Mouse (Mus musculus) kidney, postnatal 4 days (tissue): Measurements from ENCODE around the gene Elmo1.

Experiments used
- DNase-seq, 2 experiments: peaks; one replicate each; pipeline ENCODE4 v3.0.0; 2021; ENCODE audit warnings: mixed read lengths in 2 of 2

The Elmo1 gene

GRCm38 (mm10) chr13:20125845-20126244 is 35.4 kb downstream of the Elmo1 start:
- DNase-seq: no peak

GRCm38 (mm10) chr13:20127553-20127952 is 37.2 kb downstream of the Elmo1 start:
- DNase-seq: no peak

DNA sequence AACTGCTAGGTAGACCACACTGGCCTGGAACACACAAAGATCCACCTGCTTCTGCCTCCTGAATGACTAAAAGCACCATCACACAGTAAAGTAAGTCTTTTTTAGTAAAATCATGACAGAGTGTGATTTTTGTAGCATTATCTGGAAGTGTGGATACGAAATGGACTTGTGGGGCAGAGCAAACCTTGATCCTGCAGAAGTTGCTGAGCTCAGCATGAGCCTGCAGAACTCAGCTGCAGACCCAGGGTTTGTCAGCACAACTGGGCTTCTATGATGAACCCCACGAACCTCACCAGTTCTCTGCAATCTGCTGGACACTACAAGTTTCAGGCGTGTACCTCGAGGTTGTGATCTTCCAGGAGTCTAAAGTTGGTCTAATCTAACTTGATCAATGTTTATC is 37.7 kb downstream of the Elmo1 start:
- no peak for DNase-seq

DNA sequence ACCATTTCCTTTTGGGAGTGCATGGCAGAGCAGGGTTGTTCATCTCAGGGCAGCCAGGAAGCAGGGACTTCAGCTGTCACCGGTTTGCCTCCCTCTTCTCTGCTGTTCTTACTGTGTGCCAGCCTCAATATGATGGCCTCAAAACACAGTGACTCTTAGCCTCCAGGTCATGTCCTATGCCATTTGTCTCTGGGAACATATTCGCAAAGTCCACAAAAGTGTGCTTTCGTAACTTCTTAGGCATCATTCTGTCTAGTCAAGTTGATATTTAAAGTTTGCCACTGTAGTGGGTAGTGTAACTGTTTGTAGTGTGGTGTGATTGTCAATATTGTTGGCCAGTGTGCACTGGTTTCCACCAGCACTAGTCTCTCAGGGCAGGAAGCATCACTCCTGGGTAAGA is 40.3 kb downstream of the Elmo1 start:
- no peak for DNase-seq

GRCm38 (mm10) chr13:20131322-20131997 is 41.1 kb downstream of the Elmo1 start:
- no peak for DNase-seq

- DNase-seq: no peak
Observed at GRCm38 (mm10) chr13:20131998-20132371, 41.6 kb downstream of the Elmo1 start.

DNA sequence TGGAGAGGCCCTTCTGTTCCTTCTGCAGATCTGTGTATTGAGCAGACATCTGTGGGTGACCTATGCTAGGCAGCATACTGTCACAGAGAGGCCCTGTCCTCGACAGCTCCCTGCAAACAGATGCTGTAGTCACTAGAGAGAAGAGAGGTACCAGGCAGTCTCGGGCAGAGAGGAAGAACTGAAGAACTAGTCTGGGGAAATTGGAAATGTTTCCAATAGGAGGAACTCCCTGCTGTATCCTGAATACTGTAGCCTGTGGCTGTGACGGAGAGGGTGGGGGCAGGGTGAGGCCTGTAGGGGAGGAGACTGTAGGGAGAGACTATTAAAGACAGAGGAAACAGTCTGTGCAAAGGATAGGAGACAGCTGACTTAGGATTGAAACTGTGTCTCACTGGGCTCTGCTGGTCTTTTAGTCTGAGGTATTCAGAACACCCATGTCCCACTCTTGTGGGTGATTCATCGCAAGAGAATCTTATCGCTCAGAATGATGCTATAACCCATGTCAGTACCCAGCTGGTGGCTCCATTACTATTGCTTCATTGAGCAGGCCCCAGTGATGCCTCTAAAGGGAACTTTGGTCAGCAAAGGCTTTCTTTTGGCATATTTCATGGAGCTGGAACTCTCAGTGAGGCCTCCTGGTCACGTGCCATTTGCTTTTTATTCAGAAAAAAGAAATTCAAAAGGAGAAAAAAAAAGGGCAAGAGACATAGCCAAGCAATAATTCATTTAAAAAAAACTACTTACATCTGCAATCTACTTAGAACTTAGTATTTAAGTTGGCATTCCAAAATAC is 43.4 kb downstream of the Elmo1 start:
- DNase-seq: peak; percentile 61 to 64

GRCm38 (mm10) chr13:20134395-20135225 is 44.2 kb downstream of the Elmo1 start:
- DNase-seq: peak; percentile 14 to 27

DNA sequence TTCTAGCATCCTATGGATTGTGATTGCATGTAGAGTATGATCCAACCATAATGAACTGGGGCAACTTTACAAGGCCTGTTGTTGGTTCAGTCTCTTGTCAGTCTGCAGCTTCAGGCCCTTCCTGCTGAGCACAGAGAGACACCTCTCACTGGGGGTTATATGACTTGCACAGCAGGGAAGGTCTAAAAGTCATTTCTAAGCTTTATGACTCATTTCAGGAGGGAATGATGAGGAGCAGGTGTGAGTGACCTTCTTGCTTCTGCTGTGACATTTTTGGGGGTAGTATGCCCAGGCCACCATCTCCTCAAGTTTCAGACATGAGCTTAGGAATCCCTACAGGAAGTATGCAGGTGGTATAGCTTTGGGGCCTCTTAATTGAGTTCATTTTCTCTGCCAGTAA is 46.4 kb downstream of the Elmo1 start:
- no peak for DNase-seq

- DNase-seq: peak; percentile 7 to 31
Observed at GRCm38 (mm10) chr13:20138466-20138865, 48.1 kb downstream of the Elmo1 start.

GRCm38 (mm10) chr13:20139060-20139459 is 48.7 kb downstream of the Elmo1 start:
- DNase-seq: no peak

- DNase-seq: no peak
Observed at GRCm38 (mm10) chr13:20139825-20140665, 49.6 kb downstream of the Elmo1 start.

DNA sequence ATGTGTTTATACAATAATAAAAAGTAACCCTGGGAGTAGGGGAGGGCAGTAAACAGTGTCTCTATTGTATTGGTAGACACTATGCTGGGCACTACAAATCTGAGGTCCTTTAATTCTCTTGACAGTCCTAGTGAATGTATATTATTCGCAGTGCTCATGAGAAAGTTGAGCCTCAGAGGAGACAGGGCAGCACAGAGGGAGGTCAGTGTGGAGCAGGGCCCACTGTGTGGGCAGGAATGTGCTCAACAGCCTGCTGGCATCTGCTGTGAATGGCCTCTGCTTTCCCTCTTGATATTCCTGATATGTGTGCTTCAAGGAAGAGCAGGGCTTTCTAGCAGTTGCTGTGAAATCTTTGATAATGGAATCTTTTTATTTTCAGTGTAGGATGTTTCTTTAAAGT is 52.2 kb downstream of the Elmo1 start:
- no peak for DNase-seq

DNA sequence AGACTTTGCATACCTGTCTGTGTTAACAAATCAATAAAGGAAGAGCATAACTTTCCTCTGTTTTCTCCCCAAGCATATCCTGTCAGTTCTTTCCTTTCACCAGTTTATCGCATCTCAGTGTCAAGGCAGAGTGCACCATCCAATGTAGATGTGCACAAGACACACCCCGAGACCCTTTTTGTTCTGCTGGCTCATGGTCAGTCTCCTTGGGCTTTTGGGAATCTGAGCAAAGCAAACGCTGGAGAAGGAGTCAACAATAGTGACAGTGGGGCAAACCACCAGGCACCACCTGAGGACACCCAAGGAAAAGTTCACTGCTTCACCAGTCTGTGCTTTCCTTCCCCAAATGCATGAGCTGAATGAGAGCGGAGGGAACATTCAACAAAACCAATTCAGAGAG is 56.5 kb downstream of the Elmo1 start:
- DNase-seq: no peak

DNA sequence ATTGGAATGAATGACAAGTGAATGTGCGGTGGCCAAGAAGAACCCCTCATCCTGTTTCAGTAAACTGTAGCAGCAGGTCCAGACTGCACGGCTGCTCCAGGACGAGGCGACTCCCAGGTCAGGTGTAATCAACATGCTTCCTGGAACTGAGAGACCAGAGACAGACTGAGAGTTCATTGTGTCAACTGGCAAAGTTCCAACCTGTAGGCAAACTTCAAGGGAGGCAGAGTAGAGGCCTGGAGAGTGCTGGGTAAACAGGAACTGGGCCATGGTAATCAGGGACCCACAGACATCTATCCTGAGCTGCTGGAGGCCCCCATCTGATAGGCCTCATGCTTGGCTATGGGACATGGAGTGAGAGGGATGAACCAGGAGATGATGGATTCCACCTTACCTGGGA is 57.3 kb downstream of the Elmo1 start:
- peak; percentile 9 to 20 for DNase-seq

- DNase-seq: no peak
Observed at GRCm38 (mm10) chr13:20150130-20150835, 59.9 kb downstream of the Elmo1 start.

DNA sequence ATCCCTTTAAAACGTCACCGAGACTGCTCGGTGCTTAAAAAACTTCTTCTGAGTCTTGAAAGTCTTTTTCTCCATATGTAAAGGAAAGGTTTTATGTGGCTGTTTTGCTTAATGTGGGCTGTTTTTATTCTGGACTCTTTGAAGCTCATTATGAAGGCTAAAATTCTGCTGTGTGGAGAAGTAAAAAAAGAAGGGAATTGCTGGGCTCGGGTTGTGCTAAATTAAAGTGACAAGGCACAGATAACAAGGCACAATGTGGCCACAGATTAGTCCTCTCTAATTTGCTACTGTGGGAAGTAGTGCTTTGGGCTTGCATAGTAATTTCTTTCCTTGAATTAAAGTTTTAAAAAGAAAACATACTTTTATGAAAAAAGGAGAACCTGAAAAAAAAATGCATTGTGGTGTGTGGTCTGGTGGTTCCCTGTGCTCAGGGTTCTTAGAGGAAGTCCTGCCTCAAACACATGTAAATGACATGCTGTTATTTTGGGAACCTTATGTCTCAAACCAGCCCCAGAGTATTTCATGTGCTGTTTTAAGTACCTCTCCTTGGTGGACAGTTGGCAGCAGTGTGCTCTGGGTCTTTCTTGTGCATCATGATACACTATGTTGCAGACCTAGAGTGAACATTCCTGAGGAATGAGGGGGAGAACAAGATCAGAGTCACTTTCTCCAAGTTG is 61.0 kb downstream of the Elmo1 start:
- no peak for DNase-seq

DNA sequence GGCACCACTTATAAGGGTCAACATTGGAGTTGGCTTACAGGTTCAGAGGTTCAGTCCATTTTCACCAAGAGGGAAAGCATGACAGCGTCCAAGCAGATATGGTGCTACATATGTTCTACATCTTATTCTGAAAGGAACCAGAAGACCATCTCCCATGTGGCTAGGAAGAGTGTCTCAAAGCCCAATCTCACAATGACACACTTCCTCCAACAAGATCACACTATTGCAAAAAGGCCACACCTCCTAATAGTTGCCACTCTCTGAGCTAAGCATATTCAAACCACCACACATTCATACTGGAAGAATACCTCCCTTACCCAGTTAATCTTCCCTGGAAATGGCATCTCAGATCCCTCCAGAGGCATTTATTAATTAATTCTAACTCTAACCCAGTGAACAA is 66.7 kb downstream of the Elmo1 start:
- no peak for DNase-seq

DNA sequence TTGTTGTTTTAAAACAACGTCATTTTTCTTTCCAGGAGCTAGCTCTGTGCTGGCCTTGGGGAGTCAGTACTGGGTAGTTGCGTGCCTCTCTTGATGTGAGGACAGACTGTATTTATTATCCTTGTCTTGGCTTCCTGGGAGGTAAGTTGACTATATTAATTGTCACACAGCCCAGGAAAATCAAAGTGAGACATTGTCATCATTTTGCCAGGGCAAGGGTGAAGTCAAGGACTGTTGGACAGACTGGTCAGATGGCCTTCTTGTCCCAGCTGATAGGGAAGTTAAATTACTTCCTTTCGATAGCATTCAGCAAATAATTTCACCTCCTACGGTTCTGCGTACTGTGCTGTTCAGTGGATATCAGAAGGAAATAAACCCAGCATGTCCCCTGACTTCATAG is 67.1 kb downstream of the Elmo1 start:
- DNase-seq: no peak

DNA sequence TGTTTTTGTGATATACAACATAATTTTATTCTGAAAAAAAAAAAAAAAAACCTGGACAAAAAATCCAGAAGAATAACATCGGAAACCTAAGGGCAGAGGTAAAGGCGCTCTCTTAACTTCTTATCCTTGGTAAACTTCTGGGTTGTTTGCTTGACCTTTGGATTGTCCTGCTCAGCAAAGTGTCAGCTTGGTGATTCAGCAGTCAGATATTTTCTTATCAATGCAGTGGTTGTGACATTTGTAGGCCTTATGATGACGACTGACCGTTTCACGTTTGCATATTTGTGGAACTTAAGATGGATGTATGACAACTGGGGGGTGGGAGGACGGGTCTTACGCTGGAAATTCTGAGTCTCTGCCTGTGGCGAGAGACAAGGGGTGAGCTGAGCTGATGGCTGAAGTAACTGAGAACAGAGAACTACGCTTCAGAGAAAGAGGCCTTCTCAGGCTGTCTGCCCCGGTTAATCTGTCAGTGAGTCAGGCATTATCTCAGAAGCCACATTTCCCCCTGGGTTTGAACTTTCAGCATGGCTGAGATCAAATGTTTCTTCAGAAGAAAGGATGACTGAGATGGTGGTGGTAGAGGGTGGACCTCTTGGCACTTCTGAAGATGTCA is 73.1 kb downstream of the Elmo1 start:
- no peak for DNase-seq

- DNase-seq: no peak
Observed at GRCm38 (mm10) chr13:20164837-20165236, 74.4 kb downstream of the Elmo1 start.
